Mouse (Mus musculus) liver, adult 2 months (tissue): ENCODE measurements around the gene Aida.

Source experiments
- CTCF ChIP-seq: fragments of 200-500 bp; IDR thresholded peaks from 2 replicates; pipeline ENCODE4 v1.5.1; 2011; ENCODE audit warnings: low read depth, low read length, control low read depth
- POLR2A ChIP-seq: fragments of 200-500 bp; IDR thresholded peaks from 2 replicates; pipeline ENCODE4 v1.6.1; 2011; ENCODE audit warnings: low read length, control low read depth; ENCODE audit not compliant: insufficient read depth; ENCODE audit errors: extremely low read depth

DNA sequence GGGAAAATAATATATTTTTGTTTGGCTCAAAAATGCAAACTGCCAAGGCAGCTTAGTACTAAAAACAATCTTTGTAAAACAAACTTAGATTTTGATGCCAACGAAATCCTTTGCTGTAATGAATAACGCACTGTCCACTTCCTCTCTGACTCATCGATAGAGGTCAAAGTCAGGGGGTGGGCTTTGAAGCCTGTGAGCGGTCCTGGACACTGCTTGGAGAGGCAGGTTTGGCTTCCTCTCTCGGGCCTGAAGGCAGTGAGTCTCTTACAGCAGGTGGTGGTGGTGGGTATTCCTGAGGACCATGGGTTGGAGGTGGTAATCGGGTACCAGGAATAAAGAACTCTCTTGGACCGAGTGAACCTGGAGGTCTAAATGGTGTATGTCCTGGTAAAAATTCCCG is 30.8 kb downstream of the Aida start:
- TF ChIP-seq POLR2A (no peak), CTCF (no peak)
